Mouse (Mus musculus) liver, embryonic 14.5 days (tissue): ENCODE measurements at regions not wholly inside any gene's neighbourhood (a gene's known extent, or its start where the extent isn't known, plus 50 kb on each side); places are given as distances from the start of the nearest gene placed in this dataset.

Experiments
- CTCF ChIP-seq: IDR thresholded peaks from 2 replicates; pipeline ENCODE4 v1.5.1; 2016; ENCODE audit warnings: antibody characterized with exemption, low read depth, control low read depth
- EP300 ChIP-seq: IDR thresholded peaks from 2 replicates; pipeline ENCODE4 v1.6.1; 2016; ENCODE audit warnings: antibody characterized with exemption, low read depth

- TF ChIP-seq EP300: no peak
- no peak for TF ChIP-seq CTCF
Observed at GRCm38 (mm10) chr1:185585191-185585870, 130.7 kb downstream of the Slc30a10 start.
